Mouse (Mus musculus): ENCODE measurements around the gene Wfs1.
"Not testable (repeated sequence)": the region's sequence is repeated elsewhere in the genome, so short reads cannot be mapped to it uniquely, and the experiment has no call there.

Wfs1 gene

GRCm38 (mm10) chr5:36988124-36988780 lies 753 bp downstream of the Wfs1 start:
- DNase-seq (ENCODE audit: low spot score): no peak

DNA sequence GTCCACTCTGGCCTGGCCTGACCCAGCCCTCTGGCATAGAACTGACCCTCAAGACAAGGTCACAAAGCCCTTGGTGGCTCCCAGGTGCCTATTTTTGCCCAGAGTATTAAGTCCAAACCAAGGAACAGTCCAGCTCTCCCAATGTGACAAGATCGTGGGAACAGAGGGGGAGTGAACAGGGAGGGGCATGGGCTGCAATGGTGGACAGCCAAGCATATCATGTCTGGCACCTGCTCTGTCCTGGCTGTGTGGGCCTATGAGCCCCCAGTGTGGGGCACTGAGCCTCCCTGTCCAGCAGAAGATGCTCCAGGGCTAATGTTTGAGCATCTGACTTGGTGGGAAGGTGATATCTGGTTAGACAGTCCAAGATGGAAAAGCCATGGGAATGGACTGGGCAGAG lies 2.4 kb downstream of the Wfs1 start:
- no peak for DNase-seq (ENCODE audit: low spot score)

DNA sequence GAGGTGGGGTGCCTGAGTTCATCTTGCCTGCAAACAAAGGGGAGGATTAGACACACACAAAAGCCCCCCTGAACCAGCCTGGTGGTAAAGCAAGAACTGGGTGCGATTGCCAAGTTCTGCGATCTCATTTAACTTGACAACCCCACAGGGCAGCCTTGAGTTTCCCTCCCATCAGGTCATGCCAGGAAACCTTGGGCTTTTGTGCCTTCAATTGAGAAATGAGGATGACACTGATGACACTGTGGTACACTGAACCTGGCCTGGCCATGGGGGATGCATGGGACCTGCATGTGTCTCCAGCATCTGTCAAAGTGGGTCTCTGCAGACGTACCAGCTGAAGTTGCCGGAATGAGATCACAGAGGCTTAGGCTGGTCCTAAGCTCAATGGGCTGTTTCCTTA lies 6.7 kb downstream of the Wfs1 start:
- no peak for DNase-seq (ENCODE audit: low spot score)

GRCm38 (mm10) chr5:36979631-36980030 lies 9.4 kb downstream of the Wfs1 start:
- no peak for DNase-seq (ENCODE audit: low spot score)

- no peak for DNase-seq (ENCODE audit: low spot score)
Observed at GRCm38 (mm10) chr5:36979001-36979400, 10.0 kb downstream of the Wfs1 start.

DNA sequence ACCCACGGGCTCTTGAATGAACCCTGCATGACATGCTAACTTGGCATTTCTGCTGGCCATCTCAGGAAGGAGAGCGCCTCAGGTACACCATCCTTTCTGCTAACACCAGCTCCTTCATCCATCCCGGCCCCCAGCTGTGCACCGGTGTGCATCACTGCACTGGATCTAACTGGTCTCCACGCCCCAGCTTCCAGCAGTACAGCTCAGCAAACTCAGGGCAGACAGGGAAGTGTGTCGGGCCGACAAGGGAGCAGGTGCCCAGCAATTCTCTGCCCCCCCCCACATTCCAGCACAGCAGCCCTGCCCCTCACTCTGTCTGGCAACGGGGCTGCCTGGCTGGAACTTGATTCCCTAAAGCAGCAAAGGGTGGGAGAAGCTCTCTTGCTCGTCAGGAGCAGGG lies 11.2 kb downstream of the Wfs1 start:
- peak; percentile 19 for DNase-seq (ENCODE audit: low spot score)

DNA sequence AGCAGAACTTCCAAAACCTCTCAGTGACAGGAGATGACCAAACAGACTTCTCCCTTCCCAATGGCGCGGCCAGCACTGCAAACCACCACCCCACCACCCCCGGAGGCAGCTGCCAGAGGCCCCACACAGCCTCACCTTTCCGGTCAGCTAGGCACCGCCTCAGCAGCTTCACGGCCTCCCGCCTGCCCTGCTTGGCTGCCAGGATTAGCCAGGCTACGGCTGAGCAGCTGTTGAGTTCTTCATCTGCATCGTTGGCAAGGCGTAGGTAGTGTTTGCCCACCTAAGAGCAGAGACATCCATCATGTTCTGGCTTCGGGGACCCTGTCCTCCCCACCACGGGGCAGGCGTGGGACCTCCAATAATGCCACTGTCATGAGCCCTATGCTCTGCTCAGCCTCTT lies 13.7 kb downstream of the Wfs1 start:
- DNase-seq (ENCODE audit: low spot score): no peak

DNA sequence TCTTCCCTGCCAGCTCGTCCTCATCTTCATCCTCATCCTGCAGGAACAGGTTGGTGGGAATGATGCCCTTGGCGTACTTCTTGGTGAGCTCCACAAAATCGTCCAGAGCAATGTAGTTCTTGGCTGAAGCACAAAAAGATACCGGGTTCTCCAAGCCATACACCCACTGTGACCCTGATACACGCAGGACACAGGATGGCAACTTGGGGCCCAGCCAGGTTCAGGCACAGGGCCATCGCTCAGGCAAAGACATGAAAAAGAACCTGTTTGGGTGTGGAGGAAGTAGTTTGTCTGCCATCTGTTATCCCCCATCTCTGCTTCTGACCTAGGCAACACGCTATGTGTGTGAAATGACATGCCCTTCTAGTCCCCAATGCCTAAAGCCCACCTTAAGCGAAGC lies 17.4 kb downstream of the Wfs1 start:
- no peak for DNase-seq (ENCODE audit: low spot score)

DNA sequence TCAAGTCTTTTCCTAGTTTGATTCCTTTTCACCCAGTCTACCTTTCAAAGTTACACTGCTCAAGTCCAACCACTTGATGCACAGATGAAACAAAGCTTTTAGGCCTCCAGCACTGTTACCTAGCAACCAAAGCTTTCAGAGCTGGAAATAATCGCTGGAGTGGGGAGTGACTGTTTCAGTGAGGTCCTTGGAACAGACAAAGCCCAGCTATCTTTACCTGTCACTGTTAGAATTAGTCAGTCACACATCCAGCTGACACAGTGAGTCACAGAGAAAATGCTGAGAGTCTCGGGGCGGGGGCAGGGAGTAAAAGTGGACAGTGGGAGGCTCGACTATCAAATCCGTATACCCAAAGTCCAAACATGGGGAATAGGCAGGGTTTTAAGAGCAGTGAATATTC lies 28.5 kb downstream of the Wfs1 start:
- no peak for DNase-seq (ENCODE audit: low spot score)

DNA sequence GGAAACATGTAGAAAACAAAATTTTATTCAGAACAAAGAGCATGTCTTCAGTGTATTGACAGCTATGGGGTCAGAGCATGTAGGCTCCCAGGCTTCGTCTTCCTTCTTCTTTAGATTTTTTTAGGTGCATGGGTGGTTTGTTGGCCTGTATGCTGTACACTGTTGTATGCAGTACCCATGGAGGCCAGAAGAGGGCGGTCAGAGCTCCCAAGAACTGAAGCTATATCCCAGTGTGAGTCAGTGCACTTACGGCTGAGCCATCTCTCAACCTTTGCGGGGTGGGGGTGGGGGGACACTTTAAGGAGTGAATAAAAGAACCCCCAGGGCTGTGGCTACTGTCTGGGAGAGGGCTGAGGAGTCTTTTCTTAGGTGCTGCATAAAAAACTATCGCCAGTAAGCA lies 30.2 kb downstream of the Wfs1 start:
- DNase-seq (ENCODE audit: low spot score): no peak

DNA sequence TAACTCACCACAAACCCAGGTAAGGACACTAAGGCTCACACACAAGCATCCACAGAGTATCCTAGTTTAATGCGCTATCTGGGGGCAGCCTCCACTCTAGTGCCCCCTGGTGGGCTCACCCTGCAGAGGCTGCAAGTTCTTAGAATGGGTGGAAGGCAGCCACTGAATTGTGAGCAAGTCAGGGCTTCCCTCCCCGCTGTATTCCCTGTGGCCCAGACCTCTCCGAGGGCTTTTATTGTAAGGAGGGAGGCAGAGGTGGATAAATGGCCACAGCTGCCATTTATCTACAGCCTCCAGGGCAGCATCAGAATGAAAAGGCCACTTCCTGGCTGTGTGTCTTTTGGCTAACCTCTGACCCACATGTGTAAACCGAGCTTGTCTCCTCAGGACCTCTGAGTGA lies 33.6 kb downstream of the Wfs1 start:
- DNase-seq (ENCODE audit: low spot score): no peak

DNA sequence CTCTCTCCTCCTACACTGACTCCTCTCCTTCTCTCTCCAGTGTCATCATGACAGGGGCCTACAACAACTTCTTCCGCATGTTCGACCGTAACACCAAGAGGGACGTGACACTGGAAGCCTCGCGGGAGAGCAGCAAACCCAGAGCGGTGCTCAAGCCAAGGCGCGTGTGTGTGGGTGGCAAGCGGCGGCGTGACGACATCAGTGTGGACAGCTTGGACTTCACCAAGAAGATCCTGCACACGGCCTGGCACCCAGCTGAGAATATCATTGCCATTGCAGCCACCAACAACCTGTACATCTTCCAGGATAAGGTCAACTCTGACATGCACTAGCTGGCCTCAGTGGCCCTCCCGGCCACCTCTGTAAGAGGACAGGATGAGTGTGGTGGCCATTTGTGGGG lies 36.7 kb downstream of the Wfs1 start:
- no peak for DNase-seq (ENCODE audit: low spot score)

- DNase-seq (ENCODE audit: low spot score): no peak
Observed at GRCm38 (mm10) chr5:36950871-36951270, 38.1 kb downstream of the Wfs1 start.

GRCm38 (mm10) chr5:36948831-36949230 lies 40.2 kb downstream of the Wfs1 start:
- DNase-seq (ENCODE audit: low spot score): no peak

DNA sequence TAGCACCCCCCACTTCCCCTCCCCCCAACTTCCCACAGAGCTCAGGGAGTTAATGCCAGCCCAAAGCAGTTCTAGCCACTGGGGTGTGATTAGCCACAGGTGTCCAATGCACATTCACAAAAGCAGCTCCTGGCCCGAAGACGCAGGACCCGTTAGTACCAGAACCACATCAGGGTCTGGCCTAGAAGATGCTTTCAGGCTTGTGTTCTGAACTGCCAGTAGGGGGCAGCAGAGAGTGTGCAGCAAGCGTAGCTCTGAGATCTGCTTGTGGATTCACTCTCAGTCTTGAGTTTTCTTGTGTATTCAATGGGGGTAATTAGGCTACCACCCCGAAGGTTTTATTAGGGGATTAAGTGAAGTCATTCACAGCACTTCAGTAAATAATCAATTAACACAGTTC lies 42.6 kb downstream of the Wfs1 start:
- DNase-seq (ENCODE audit: low spot score): no peak

- DNase-seq (ENCODE audit: low spot score): no peak
Observed at GRCm38 (mm10) chr5:36945713-36946112, 43.3 kb downstream of the Wfs1 start.

DNA sequence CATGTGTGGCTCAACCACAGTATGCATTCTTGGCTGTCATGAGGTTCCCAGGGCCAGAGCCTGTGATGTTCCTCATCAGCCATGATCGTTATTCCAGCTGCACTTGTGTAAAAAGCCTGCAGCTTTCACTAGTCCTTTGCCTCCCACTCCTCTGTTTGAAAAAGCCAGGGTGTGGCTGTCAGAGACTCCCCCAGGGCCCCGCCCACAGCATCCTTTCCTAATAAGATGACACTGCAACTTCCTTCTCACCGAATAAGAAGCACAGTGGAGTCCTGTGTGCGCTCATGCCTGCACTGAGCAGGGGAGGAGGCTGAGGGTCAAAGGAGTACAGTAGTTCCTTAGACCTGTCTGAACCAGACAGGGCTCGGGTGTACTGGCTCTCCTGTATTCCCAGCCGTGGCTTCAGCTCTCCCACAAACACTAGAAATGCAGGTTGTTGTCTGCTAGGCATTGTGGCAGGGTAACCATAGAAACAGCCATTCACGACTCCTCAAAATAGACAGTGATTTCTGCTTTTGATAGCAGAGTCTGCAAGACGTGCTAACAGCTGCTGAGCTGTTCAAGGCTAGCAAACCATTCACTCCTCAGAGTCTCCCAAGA lies 43.8 kb downstream of the Wfs1 start:
- DNase-seq (ENCODE audit: low spot score): no peak

DNA sequence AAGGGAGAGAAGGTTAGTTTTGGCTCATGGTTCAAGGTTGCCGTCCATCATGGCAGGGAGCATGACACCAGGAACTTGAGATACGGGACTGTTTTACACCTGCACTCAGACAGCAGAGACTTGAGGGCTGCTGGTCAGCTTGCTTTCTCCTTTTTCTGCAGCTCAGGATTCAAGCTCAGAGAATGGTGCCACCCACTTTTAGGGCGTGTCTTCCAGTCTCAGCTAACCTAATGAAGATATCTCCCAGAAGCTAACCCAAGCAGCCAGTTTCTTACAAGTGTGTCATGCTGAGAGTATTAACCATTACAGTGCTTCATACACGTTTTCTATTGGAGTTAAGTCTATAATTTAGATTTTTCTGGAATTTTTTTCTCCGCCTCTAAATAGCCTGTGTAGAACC lies 44.5 kb downstream of the Wfs1 start:
- no peak for DNase-seq (ENCODE audit: low spot score)

GRCm38 (mm10) chr5:36942446-36942845 lies 46.6 kb downstream of the Wfs1 start:
- DNase-seq (ENCODE audit: low spot score): no peak

GRCm38 (mm10) chr5:36938991-36939390 lies 50.0 kb downstream of the Wfs1 start:
- not testable (repeated sequence) for DNase-seq (ENCODE audit: low spot score)

DNA sequence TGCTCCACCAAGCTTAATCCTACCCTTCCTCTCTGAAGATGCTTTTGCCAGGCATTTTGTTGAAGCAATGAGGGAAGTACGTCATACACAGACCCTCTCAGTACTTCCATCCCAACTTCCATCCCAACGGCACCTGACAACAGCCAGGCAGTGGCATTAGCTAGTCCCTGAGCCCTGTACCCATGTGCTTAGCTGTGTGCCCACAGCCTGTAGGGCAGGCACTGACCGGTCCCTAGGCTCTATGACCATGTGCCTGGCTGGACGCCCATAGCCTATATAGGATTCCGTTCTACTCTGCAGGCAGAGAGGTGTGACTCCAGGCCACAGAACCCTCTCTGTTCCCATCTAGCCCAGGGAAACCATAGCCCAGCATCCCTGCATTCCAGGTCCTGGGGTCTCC lies 51.0 kb downstream of the Wfs1 start:
- DNase-seq (ENCODE audit: low spot score): no peak

DNA sequence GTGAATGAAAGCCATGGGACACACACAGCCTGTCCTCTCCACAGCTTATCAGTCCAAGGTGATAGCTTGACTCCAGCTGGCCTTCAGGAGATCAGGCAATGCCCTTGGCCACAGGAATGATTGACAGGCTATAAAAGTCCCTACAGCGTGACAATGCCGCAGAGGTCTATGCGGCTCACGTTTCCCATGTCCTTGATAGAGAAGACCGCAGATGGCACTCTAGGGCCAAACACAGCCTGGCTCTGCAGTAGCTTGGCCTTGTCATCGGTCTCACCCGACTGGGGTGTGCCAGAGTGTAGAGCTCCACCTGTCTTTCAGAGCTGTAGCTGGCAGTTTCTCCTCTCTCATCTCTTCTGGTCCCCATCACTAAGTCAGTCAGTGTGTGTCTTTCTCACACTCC lies 52.5 kb downstream of the Wfs1 start:
- DNase-seq (ENCODE audit: low spot score): no peak

DNA sequence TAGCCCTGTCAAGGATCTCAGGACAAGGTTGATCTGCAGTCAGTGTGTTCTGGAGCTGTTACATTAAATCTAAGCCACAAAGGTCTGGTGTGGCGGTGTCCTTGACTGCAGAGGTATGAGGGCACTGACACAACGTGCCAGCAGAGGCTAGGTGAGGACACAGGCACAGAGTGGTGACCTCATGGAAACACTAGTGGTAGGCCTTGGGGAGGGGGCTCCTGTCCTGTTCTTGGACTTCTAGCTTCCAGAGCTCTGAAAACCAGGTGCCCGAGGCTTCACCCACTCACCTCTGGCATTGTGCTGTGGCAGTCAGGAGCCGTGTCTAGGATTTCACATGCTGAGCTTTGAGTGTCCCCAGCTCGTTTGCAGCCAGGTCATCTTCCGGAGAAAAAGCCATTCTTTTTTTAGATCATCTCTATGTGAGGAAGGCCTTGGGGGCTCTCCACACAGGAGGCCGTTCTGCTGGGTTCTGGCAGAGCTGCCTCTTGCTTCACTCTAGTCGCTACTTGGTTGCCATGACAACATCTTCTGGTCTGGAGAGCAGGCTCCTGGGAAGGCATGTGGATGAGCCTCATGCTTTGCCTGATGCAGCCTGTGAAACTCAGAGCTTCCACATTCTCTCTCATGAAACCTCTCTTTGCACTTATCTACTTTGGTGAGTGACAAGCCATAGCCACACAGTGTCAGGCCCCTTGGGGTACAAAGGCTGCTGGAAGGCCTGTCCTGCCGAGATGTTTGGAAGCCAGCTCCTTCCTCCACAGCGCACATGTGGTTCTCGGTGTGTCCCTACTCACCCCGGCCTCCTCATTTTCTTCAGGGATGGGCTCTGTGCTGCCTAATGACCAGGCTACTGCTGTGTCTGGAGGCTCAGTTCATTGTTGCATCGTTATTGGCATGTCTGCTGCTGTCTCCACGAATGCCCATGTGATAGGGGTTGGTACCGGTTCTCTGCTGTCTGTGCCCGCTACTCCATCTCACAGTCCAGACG lies 53.2 kb downstream of the Wfs1 start:
- DNase-seq (ENCODE audit: low spot score): no peak
